Mouse (Mus musculus): Measurements from ENCODE around the gene Dnm1.
"Not testable (repeated sequence)": the region's sequence is repeated elsewhere in the genome, so short reads cannot be mapped to it uniquely, and the experiment has no call there.

The Dnm1 gene

GRCm38 (mm10) chr2:32353007-32353542 is at the start of gene Dnm1:
TSS of gene Dnm1 (minus strand) at chr2:32353338.
- DNase-seq (ENCODE audit: low spot score): peak; percentile 96

GRCm38 (mm10) chr2:32396695-32397094 is 43.6 kb upstream of the Dnm1 start:
- DNase-seq (ENCODE audit: low spot score): no peak

- peak; percentile 82 for DNase-seq (ENCODE audit: low spot score)
These were observed 42.9 kb upstream of the Dnm1 start for GRCm38 (mm10) chr2:32395946-32396621.

GRCm38 (mm10) chr2:32395484-32395945 is 42.4 kb upstream of the Dnm1 start, which contains the start of gene Ptges2:
TSS of gene Ptges2 (plus strand) at chr2:32395896.
- peak; percentile 89 for DNase-seq (ENCODE audit: low spot score)

- DNase-seq (ENCODE audit: low spot score): no peak
These were observed 41.8 kb upstream of the Dnm1 start for GRCm38 (mm10) chr2:32394973-32395372.

GRCm38 (mm10) chr2:32392063-32392462 is 38.9 kb upstream of the Dnm1 start:
- peak; percentile 28 for DNase-seq (ENCODE audit: low spot score)

- no peak for DNase-seq (ENCODE audit: low spot score)
These were observed 37.7 kb upstream of the Dnm1 start for GRCm38 (mm10) chr2:32390871-32391270.

GRCm38 (mm10) chr2:32389157-32389556 is 36.0 kb upstream of the Dnm1 start:
- DNase-seq (ENCODE audit: low spot score): no peak

GRCm38 (mm10) chr2:32387706-32388490 is 34.8 kb upstream of the Dnm1 start, which contains the start of gene Lcn2:
TSS of gene Lcn2 (minus strand) at chr2:32388252.
- DNase-seq (ENCODE audit: low spot score): no peak

GRCm38 (mm10) chr2:32382689-32383088 is 29.6 kb upstream of the Dnm1 start:
- no peak for DNase-seq (ENCODE audit: low spot score)

GRCm38 (mm10) chr2:32381775-32382223 is 28.7 kb upstream of the Dnm1 start, which contains the start of gene 1110008P14Rik:
TSS of gene 1110008P14Rik (minus strand) at chr2:32381938.
- DNase-seq (ENCODE audit: low spot score): peak; percentile 97

GRCm38 (mm10) chr2:32381141-32381774 is 28.1 kb upstream of the Dnm1 start:
- DNase-seq (ENCODE audit: low spot score): no peak

GRCm38 (mm10) chr2:32380001-32380500 is 26.9 kb upstream of the Dnm1 start:
- no peak for DNase-seq (ENCODE audit: low spot score)

- DNase-seq (ENCODE audit: low spot score): no peak
These were observed 23.8 kb upstream of the Dnm1 start for GRCm38 (mm10) chr2:32376963-32377362.

GRCm38 (mm10) chr2:32375317-32375940 is 22.3 kb upstream of the Dnm1 start:
- no peak for DNase-seq (ENCODE audit: low spot score)

GRCm38 (mm10) chr2:32374191-32374590 is 21.1 kb upstream of the Dnm1 start:
- no peak for DNase-seq (ENCODE audit: low spot score)

- no peak for DNase-seq (ENCODE audit: low spot score)
These were observed 14.2 kb upstream of the Dnm1 start for GRCm38 (mm10) chr2:32367315-32367714.

- no peak for DNase-seq (ENCODE audit: low spot score)
These were observed 11.0 kb upstream of the Dnm1 start for GRCm38 (mm10) chr2:32364121-32364520.

- DNase-seq (ENCODE audit: low spot score): no peak
These were observed 10.4 kb upstream of the Dnm1 start for GRCm38 (mm10) chr2:32363376-32364106.

GRCm38 (mm10) chr2:32362817-32363340 is 9.7 kb upstream of the Dnm1 start:
- peak; percentile 91 for DNase-seq (ENCODE audit: low spot score)

GRCm38 (mm10) chr2:32362274-32362673 is 9.1 kb upstream of the Dnm1 start:
- not testable (repeated sequence) for DNase-seq (ENCODE audit: low spot score)
